Mouse (Mus musculus): ENCODE measurements around the gene Med19.
"Not testable (repeated sequence)": the region's sequence is repeated elsewhere in the genome, so short reads cannot be mapped to it uniquely, and the experiment has no call there.

Med19 gene

GRCm38 (mm10) chr2:84669828-84670568 lies 8.2 kb upstream of the Med19 start:
- no peak for DNase-seq (ENCODE audit: low spot score)

GRCm38 (mm10) chr2:84670569-84670933 lies 7.7 kb upstream of the Med19 start, which contains the start of gene Selenoh:
Selenoh (minus strand) TSS chr2:84670770.
- DNase-seq (ENCODE audit: low spot score), result peak; percentile 88

- DNase-seq (ENCODE audit: low spot score), result not testable (repeated sequence)
Observed at GRCm38 (mm10) chr2:84671535-84671934, 6.7 kb upstream of the Med19 start.

- no peak for DNase-seq (ENCODE audit: low spot score)
Observed at GRCm38 (mm10) chr2:84677270-84677967, 783 bp upstream of the Med19 start.

GRCm38 (mm10) chr2:84679016-84679415 lies 814 bp downstream of the Med19 start, which contains the start of gene Tmx2:
Tmx2 (minus strand) TSS chr2:84679140.
- peak; percentile 68 for DNase-seq (ENCODE audit: low spot score)

GRCm38 (mm10) chr2:84682605-84683183 lies 4.5 kb downstream of the Med19 start:
- no peak for DNase-seq (ENCODE audit: low spot score)

GRCm38 (mm10) chr2:84688080-84688844 lies 10.1 kb downstream of the Med19 start:
- DNase-seq (ENCODE audit: low spot score), result no peak

- DNase-seq (ENCODE audit: low spot score), result no peak
Observed at GRCm38 (mm10) chr2:84690050-84690449, 11.8 kb downstream of the Med19 start.

- no peak for DNase-seq (ENCODE audit: low spot score)
Observed at GRCm38 (mm10) chr2:84695007-84695695, 16.9 kb downstream of the Med19 start.

- no peak for DNase-seq (ENCODE audit: low spot score)
Observed at GRCm38 (mm10) chr2:84703497-84703896, 25.3 kb downstream of the Med19 start.

GRCm38 (mm10) chr2:84704329-84704728 lies 26.1 kb downstream of the Med19 start:
- DNase-seq (ENCODE audit: low spot score), result no peak

- DNase-seq (ENCODE audit: low spot score), result no peak
Observed at GRCm38 (mm10) chr2:84705295-84705694, 27.1 kb downstream of the Med19 start.

- no peak for DNase-seq (ENCODE audit: low spot score)
Observed at GRCm38 (mm10) chr2:84707523-84707922, 29.3 kb downstream of the Med19 start.

- DNase-seq (ENCODE audit: low spot score), result no peak
Observed at GRCm38 (mm10) chr2:84711898-84712297, 33.7 kb downstream of the Med19 start.

- DNase-seq (ENCODE audit: low spot score), result no peak
Observed at GRCm38 (mm10) chr2:84714422-84714810, 36.2 kb downstream of the Med19 start.

GRCm38 (mm10) chr2:84714811-84715561 lies 36.8 kb downstream of the Med19 start, which contains the start of gene Zdhhc5:
Zdhhc5 (minus strand) TSS chr2:84715180.
- DNase-seq (ENCODE audit: low spot score), result peak; percentile 99

GRCm38 (mm10) chr2:84715562-84716361 lies 37.6 kb downstream of the Med19 start:
- peak; percentile 63 for DNase-seq (ENCODE audit: low spot score)

GRCm38 (mm10) chr2:84716423-84717355 lies 38.5 kb downstream of the Med19 start:
- DNase-seq (ENCODE audit: low spot score), result no peak

- DNase-seq (ENCODE audit: low spot score), result no peak
Observed at GRCm38 (mm10) chr2:84717357-84717756, 39.2 kb downstream of the Med19 start.
